In genomic region chr8:87496511-87496910, GRCm38 (mm10) we compare ENCODE assay signal across 25 mouse cellular contexts. TPM values are rescaled to one million over a fixed set of nuclear protein-coding genes. Genes with fewer than 3 reads are reported as not detected.
DNase-seq lines count a peak whose midpoint lies in the region; ATAC-seq and TF ChIP-seq lines count a peak whose summit lies in the region.
"Had no signal": no experiment of that assay in that cellular context is flagged by ENCODE, and none has a peak within 500 bp of the region (broad histone marks: within the 10 kb centered on the region; RNA-seq: fewer than 3 reads in every experiment).

No protein-coding gene starts in this region.

- ATAC-seq in hindbrain, postnatal 0 days, result no peak
- ATAC-seq: CD4-positive, CD25-positive, alpha-beta regulatory T cell, adult 4 months; forebrain, embryonic 14.5 days; forebrain, postnatal 0 days; intestine, postnatal 0 days; Patski had no signal

- no peaks in the 10 kb centered on the region for H3K4me1 ChIP-seq in hindbrain, postnatal 0 days (ENCODE audit: insufficient read depth, low read length)

- H3K9me3 ChIP-seq in hindbrain, postnatal 0 days (ENCODE audit: low read length), result no peaks in the 10 kb centered on the region
- H3K9me3 ChIP-seq: heart, embryonic 10.5 days; heart, embryonic 13.5 days had no signal

- TF ChIP-seq CTCF in C2C12 (IDR thresholded peaks at IDR 0.05; ENCODE audit: control insufficient read depth, insufficient read depth, insufficient read length), result no peak
- TF ChIP-seq CTCF in hindbrain, postnatal 0 days (IDR thresholded peaks at IDR 0.05; ENCODE audit: low read depth), result no peak

- H3K79me3 ChIP-seq in C2C12 (ENCODE audit: low read depth), result peaks cover 1% of the 10 kb centered on the region

- H3K36me3 ChIP-seq in C2C12 (ENCODE audit: control insufficient read depth, insufficient read depth), result no peaks in the 10 kb centered on the region
- no peaks in the 10 kb centered on the region for H3K36me3 ChIP-seq in hindbrain, postnatal 0 days (ENCODE audit: insufficient read depth, low read length)
- H3K36me3 ChIP-seq: heart, embryonic 10.5 days; heart, embryonic 13.5 days had no signal

- no peak overlapping the region for H3K4me3 ChIP-seq in C2C12 (ENCODE audit: insufficient read depth, poor library complexity, severe bottlenecking)
- no peak overlapping the region for H3K4me3 ChIP-seq in hindbrain, postnatal 0 days (ENCODE audit: low read length)
- H3K4me3 ChIP-seq: gastrocnemius, adult 2 months; heart, embryonic 10.5 days; heart, embryonic 13.5 days had no signal

- no peaks in the 10 kb centered on the region for H3K79me2 ChIP-seq in C2C12 (ENCODE audit: control insufficient read depth, insufficient read depth)

- H3K27me3 ChIP-seq in C2C12 (ENCODE audit: control insufficient read depth, insufficient read depth, insufficient read length), result no peaks in the 10 kb centered on the region
- H3K27me3 ChIP-seq in hindbrain, postnatal 0 days (ENCODE audit: insufficient read depth, low read length), result no peaks in the 10 kb centered on the region
- H3K27me3 ChIP-seq: heart, embryonic 13.5 days; Patski had no signal

- H3ac ChIP-seq in C2C12 (ENCODE audit: control insufficient read depth, insufficient read length, low read depth), result no peak overlapping the region

- WGBS in hindbrain, postnatal 0 days, result 88% methylated on average over 7 of the region's 7 CpGs

- H3K4me2 ChIP-seq in hindbrain, postnatal 0 days (ENCODE audit: low read depth, low read length), result no peak overlapping the region
- H3K4me2 ChIP-seq: heart, embryonic 13.5 days; hindbrain, embryonic 14.5 days had no signal

- DNase-seq in testis, postnatal 10 days (ENCODE audit: low spot score), result peak; percentile 7
- DNase-seq in testis, postnatal 14 days (ENCODE audit: low spot score), result no peak
- DNase-seq in brain, adult 2 months (ENCODE audit: low read depth, low spot score), result peak; percentile 58
- no peak for DNase-seq in lung, postnatal 4 days
- DNase-seq in hindbrain, postnatal 0 days (ENCODE audit: low spot score), result no peak
- DNase-seq in neural tube, embryonic 10.5 days (ENCODE audit: extremely low spot score, low spot score), result no peak
- DNase-seq: adrenal gland, postnatal 14 days; B cell, adult 2 months; cerebellum, adult 18-20 months; cerebellum, adult 9-10 months; cerebellum, postnatal 14 days; forebrain, postnatal 0 days; gastrocnemius, adult 2 months; gastrocnemius, postnatal 14 days; heart, adult 18-20 months; heart, postnatal 14 days; heart, postnatal 4 days had no signal

- no peak overlapping the region for H3K27ac ChIP-seq in hindbrain, postnatal 0 days
- H3K27ac ChIP-seq: gastrocnemius, adult 2 months; heart, embryonic 10.5 days; heart, embryonic 13.5 days; hindbrain, embryonic 14.5 days had no signal

- H3K9ac ChIP-seq in hindbrain, postnatal 0 days (replicated peaks; ENCODE audit: low read length), result no peak overlapping the region
- H3K9ac ChIP-seq: forebrain, postnatal 0 days; heart, embryonic 13.5 days; hindbrain, embryonic 14.5 days had no signal

TF ChIP-seq in C2C12, 6 proteins besides CTCF, POLR2A, EP300 and RAD21:
- TF ChIP-seq USF1 (IDR thresholded peaks at IDR 0.05; ENCODE audit: low read depth) (no peak), FOSL1 (IDR thresholded peaks at IDR 0.05; ENCODE audit: insufficient read depth, low read length, poor library complexity, severe bottlenecking) (peak; percentile 97)

RNA-seq across cellular contexts. Expression of gene Cbln1, which starts 24.1 kb away (rescaled TPM):
- polyA plus RNA-seq in C2C12 (2012; fragmentation: generic; extraction: Trizol), result 0.12 TPM
- total RNA-seq in hindbrain, postnatal 0 days (2014; rRNA removed), result 163 and 181 TPM in 2 replicates
- 56.8 and 64.9 TPM in 2 replicates for polyA plus RNA-seq in hindbrain, postnatal 0 days (2015; fragmentation: Nextera tagmentation; extraction: Ambion mirVana)
- total RNA-seq: gastrocnemius, adult 2 months had no signal
- polyA plus RNA-seq: CD4-positive, CD25-positive, alpha-beta regulatory T cell, adult 4 months had no signal

Comparison
In these comparisons a context has a peak if more than half of its experiments do, and no peak if none do; other contexts are left out.
1. DNase-seq: peak in testis, postnatal 10 days (single experiment) and brain, adult 2 months (single experiment); none in testis, postnatal 14 days (single experiment), lung, postnatal 4 days (0 of 2), hindbrain, postnatal 0 days (single experiment) and neural tube, embryonic 10.5 days (single experiment).
2. RNA of gene Cbln1, which starts 24.1 kb away (polyA plus RNA-seq): 56.8 to 64.9 TPM in hindbrain, postnatal 0 days; 0.12 TPM in C2C12 (single experiment); every median in the first group is over 10 times any median in the second.